Mouse (Mus musculus) liver, postnatal 0 days (tissue): Measurements from ENCODE around the gene Ehd1. TPM values are rescaled to one million over a fixed set of nuclear protein-coding genes. Genes with fewer than 3 reads are reported as not detected.
"Not testable (repeated sequence)": the region's sequence is repeated elsewhere in the genome, so short reads cannot be mapped to it uniquely, and the experiment has no call there.

ENCODE experiments used
- ATAC-seq: fragments of 200-750 bp; cut with Nextera tagmentation; 2 replicates; pipeline ENCODE4 v1.8.0; 2017; ENCODE audit warnings: mild to moderate bottlenecking, moderate library complexity
- DNase-seq: peaks from one replicate; pipeline ENCODE4 v3.0.0-alpha.2; 2016
- H3K27ac ChIP-seq: fragments of 300-500 bp; sonication (generic); 2 replicates; pipeline ENCODE4 v1.5.1; 2014; ENCODE audit warnings: antibody characterized with exemption, moderate library complexity, mild to moderate bottlenecking, low read depth
- H3K27me3 ChIP-seq: fragments of 300-500 bp; sonication (generic); 2 replicates; pipeline ENCODE4 v1.6.1; 2014; ENCODE audit warnings: low read length, control low read depth, mixed read lengths; ENCODE audit not compliant: insufficient read depth
- H3K36me3 ChIP-seq: fragments of 300-500 bp; sonication (generic); replicated peaks from 2 replicates; pipeline ENCODE4 v1.6.1; 2014; ENCODE audit warnings: mild to moderate bottlenecking, control low read depth, low read length, moderate library complexity, mixed read lengths; ENCODE audit not compliant: insufficient read depth
- H3K4me1 ChIP-seq: fragments of 300-500 bp; sonication (generic); 2 replicates; pipeline ENCODE4 v1.6.1; 2014; ENCODE audit warnings: antibody characterized with exemption, mild to moderate bottlenecking, control low read depth; ENCODE audit not compliant: insufficient read depth
- H3K4me2 ChIP-seq: fragments of 300-500 bp; sonication (generic); 2 replicates; pipeline ENCODE4 v1.6.1; 2014; ENCODE audit warnings: low read depth, mild to moderate bottlenecking, low read length, moderate library complexity, mixed read lengths
- H3K4me3 ChIP-seq: fragments of 300-500 bp; sonication (generic); 2 replicates; pipeline ENCODE4 v1.5.1; 2014; ENCODE audit warnings: low read depth, low read length
- H3K9ac ChIP-seq: fragments of 300-500 bp; sonication (generic); replicated peaks from 2 replicates; pipeline ENCODE4 v1.6.1; 2014; ENCODE audit warnings: mild to moderate bottlenecking, moderate library complexity
- H3K9me3 ChIP-seq: fragments of 300-500 bp; sonication (generic); 2 replicates; pipeline ENCODE4 v1.6.1; 2016; ENCODE audit warnings: mild to moderate bottlenecking, control low read depth, low read length, mixed read lengths
- CTCF ChIP-seq: sonication (generic); IDR thresholded peaks from 2 replicates; pipeline ENCODE4 v1.5.1; 2016; ENCODE audit warnings: antibody characterized with exemption, low read depth
- EP300 ChIP-seq: IDR thresholded peaks from 2 replicates; pipeline ENCODE4 v1.6.1; 2016; ENCODE audit warnings: antibody characterized with exemption, low read depth, mild to moderate bottlenecking
- WGBS: fragments of 180-500 bp; shearing (Covaris S2); extraction: QIAGEN DNeasy Blood & Tissue Kit; methylation state at CpG from one replicate; pipeline ENCODE4 v1.1.7; 2014; ENCODE audit not compliant: insufficient replicate concordance; 5-methylcytosine and 5-hydroxymethylcytosine counted together
- polyA plus RNA-seq: library from polyadenylated mRNA; unstranded; fragments of >200 nt; fragmentation: Nextera tagmentation; extraction: Ambion mirVana; gene quantifications from 2 replicates; pipeline ENCODE4 v1.2.1, GENCODE M21; 2015

The Ehd1 gene
- polyA plus RNA-seq, 1 experiment from 2014 or later = 36.4 TPM

DNA sequence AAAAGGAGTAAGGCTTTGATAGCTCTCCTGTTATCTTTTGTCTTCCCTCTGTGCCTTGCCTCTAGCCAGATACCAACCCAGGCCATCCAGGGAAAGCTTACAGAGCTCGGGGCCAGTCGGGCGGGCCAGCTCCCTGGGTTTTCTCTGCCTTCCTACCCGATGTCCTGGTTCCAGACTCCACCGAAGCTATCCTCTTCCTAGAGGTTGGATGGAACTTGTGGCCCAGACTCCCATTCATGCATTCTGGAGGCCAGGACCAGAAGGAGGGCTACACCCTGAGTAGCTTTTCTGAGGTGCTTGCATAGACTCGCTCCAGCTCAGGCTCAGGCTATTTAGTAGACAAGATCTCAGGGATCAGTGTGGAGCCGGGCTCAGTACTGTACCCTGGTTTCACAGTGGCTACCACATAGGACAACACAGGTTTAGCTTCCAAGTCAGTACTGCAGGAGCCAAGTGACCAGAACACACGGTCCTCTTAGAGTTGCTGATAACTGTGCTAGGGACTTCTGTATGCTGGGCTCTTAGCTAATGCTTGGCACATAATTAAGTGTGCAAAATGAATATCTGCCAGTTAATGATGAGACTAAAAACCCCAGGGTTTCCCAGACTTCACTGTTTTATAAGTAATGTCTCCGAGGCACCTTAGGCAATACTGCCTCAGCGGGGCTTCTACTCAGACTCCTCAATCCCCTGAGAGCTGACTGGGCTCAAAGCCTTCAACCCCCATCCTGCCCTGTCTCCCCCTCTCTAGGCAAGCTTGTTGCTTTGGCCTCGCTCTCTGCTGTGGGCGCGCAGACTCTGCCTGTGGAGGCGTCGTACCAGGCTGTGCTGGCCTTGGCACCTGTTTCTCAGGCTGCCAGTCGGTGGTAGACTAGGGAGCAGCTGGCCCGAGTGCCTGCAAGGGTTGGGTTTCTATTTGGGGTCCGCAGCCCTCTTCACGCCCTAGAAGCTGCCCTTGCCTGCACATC lies 10.2 kb downstream of the Ehd1 start:
- H3K27ac ChIP-seq = peak overlapping the region; percentile 87
- DNase-seq = no peak
- TF ChIP-seq CTCF (no peak), EP300 (no peak)
- H3K27me3 ChIP-seq = no peaks in the 10 kb centered on the region
- peak overlapping the region; percentile 61 for H3K4me2 ChIP-seq
- peaks cover 73% of the 10 kb centered on the region for H3K4me1 ChIP-seq
- H3K9ac ChIP-seq = peak overlapping the region; percentile 57; the same call in 1 of the 2 replicates
- 75% methylated on average over 19 of the region's 19 CpGs for WGBS
- no peak overlapping the region for H3K4me3 ChIP-seq
- no peak for ATAC-seq
- H3K9me3 ChIP-seq = no peaks in the 10 kb centered on the region
- peaks cover 28% of the 10 kb centered on the region for H3K36me3 ChIP-seq

DNA sequence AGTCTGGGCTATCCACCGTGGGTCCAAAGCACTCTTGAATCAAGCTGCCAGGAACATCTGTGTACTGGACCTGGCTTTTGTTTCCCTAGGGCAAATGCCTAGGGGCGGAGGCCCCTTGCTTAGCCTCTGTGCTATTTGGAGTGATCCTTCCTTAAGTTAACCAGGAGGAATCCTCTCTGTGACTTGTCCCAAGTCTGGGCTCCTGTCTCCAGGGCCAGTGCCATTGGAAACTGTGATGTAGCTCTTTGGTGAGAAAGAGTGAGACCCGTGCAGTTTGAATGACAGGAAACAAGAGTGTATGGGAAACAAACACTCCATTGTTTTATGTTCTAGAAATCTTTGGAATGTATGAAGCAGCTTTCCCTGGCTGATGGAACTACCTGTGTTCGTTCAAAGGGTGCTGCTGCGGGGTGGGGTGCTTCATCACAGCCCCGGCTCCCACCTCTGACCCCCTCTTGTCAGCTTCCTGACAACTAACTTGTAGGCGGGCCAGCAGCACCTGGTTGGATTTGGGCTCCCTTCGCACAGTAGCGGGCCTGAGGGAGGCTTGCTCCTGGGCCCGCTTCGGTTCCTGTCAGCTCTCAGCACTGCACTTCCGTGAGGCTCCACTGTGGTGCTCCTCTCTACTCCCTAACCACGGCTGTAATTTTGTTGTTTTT lies 11.8 kb downstream of the Ehd1 start:
- H3K36me3 ChIP-seq = peaks cover 21% of the 10 kb centered on the region
- no peak overlapping the region for H3K4me2 ChIP-seq
- no peak for ATAC-seq
- H3K27ac ChIP-seq = no peak overlapping the region
- no peak overlapping the region for H3K4me3 ChIP-seq
- WGBS = 74% methylated on average over 13 of the region's 13 CpGs
- H3K4me1 ChIP-seq = peaks cover 65% of the 10 kb centered on the region
- no peak for TF ChIP-seq EP300
- TF ChIP-seq CTCF = no peak
- DNase-seq = no peak
- H3K9me3 ChIP-seq = no peaks in the 10 kb centered on the region
- H3K9ac ChIP-seq = no peak overlapping the region
- H3K27me3 ChIP-seq = no peaks in the 10 kb centered on the region

GRCm38 (mm10) chr19:6289696-6290238 lies 13.2 kb downstream of the Ehd1 start:
- TF ChIP-seq EP300 = no peak
- TF ChIP-seq CTCF = peak; percentile 38; the same call in 1 of the 2 replicates
- Histone ChIP-seq H3K4me2 (no peak overlapping the region), H3K36me3 (peaks cover 28% of the 10 kb centered on the region), H3K27ac (no peak overlapping the region), H3K4me1 (peaks cover 53% of the 10 kb centered on the region), H3K27me3 (no peaks in the 10 kb centered on the region), H3K9me3 (no peaks in the 10 kb centered on the region), H3K9ac (no peak overlapping the region), H3K4me3 (no peak overlapping the region)
- DNase-seq (no peak), ATAC-seq (no peak)
- 79% methylated on average over 14 of the region's 14 CpGs for WGBS

DNA sequence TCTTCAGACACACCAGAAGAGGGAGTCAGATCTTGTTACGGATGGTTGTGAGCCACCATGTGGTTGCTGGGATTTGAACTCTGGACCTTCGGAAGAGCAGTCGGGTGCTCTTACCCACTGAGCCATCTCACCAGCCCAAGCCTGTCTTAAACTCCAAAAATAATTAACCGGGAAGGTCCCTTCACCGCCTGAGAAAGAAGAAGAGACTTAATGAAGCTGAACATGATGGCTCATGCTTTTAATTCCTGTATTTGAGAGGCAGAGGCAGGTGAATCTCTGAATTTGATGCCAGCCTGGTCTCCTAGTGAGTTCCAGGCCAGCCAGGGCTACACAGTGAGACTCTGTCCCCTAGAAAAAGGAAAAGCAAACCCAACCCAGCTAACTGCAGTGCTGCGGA lies 14.2 kb downstream of the Ehd1 start:
- ATAC-seq, DNase-seq, H3K4me3 ChIP-seq, H3K27me3 ChIP-seq, H3K9me3 ChIP-seq: not testable (repeated sequence)
- Histone ChIP-seq H3K4me2 (peak overlapping the region; percentile 24; the same call in 1 of the 2 replicates), H3K27ac (peak overlapping the region; percentile 92), H3K4me1 (peaks cover 43% of the 10 kb centered on the region), H3K36me3 (peaks cover 36% of the 10 kb centered on the region), H3K9ac (peak overlapping the region; percentile 52; the same call in 1 of the 2 replicates)
- 80% methylated on average over 5 of the region's 6 CpGs for WGBS

- no peak overlapping the region for H3K4me3 ChIP-seq
- ATAC-seq (peak; percentile 84), DNase-seq (peak; percentile 53)
- no peak for TF ChIP-seq CTCF
- no peak for TF ChIP-seq EP300
- peaks cover 40% of the 10 kb centered on the region for H3K36me3 ChIP-seq
- no peaks in the 10 kb centered on the region for H3K9me3 ChIP-seq
- H3K4me1 ChIP-seq = peaks cover 41% of the 10 kb centered on the region
- peak overlapping the region; percentile 92 for H3K27ac ChIP-seq
- peak overlapping the region; percentile 52 for H3K9ac ChIP-seq
- peak overlapping the region; percentile 24 for H3K4me2 ChIP-seq
- WGBS = 59% methylated on average over 10 of the region's 10 CpGs
- no peaks in the 10 kb centered on the region for H3K27me3 ChIP-seq
These were observed 14.7 kb downstream of the Ehd1 start for GRCm38 (mm10) chr19:6291117-6291781.
